Mouse (Mus musculus): ENCODE data around the gene Ndufv1.
"Not testable (repeated sequence)": the region's sequence is repeated elsewhere in the genome, so short reads cannot be mapped to it uniquely, and the experiment has no call there.

DNA sequence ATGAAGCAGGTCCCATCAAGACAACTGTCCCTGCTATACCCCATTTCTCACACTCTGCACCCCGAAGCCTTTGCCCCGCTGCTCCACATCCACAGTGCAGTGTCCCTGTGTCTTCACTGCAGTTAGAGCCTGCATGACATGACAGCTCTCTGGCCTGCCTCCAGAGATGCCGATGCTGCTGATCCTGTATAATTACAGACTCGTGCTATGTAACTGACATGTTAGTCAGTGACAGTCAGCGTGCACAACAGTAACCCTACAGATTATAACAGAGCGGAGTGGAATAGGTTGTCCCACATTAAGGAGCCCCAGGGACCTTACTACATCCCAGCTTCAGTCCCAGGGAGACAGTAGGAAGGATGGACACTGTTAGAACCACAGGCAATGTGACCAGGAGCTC is 38.0 kb downstream of the Ndufv1 start:
- not testable (repeated sequence) for TF ChIP-seq POLR2A (IDR thresholded peaks at IDR 0.05; ENCODE audit: borderline replicate concordance, extremely low read depth, low read depth, low read length); CTCF (IDR thresholded peaks at IDR 0.05; ENCODE audit: insufficient read depth, low read length)
